Mouse (Mus musculus) spleen, adult 2 months (tissue): ENCODE results near the gene Ehbp1l1. TPM values are rescaled to one million over a fixed set of nuclear protein-coding genes. Genes with fewer than 3 reads are reported as not detected.

ENCODE experiments used
- DNase-seq, 2 experiments: peaks; one replicate each; pipeline versions ENCODE4 v3.0.0 to v3.0.0-alpha.2; 2012 to 2021; ENCODE audit warnings: low spot score in 2 of 2, low read depth in 1 of 2
- H3K27ac ChIP-seq: fragments of 200-500 bp; 2 replicates; pipeline ENCODE4 v1.5.1; 2012; ENCODE audit warnings: low read length, inconsistent platforms; ENCODE audit not compliant: insufficient read depth
- H3K27me3 ChIP-seq: fragments of 200-500 bp; 2 replicates; pipeline ENCODE4 v1.6.1; 2012; ENCODE audit warnings: mild to moderate bottlenecking, moderate library complexity, low read length, inconsistent platforms; ENCODE audit not compliant: control insufficient read depth, insufficient read depth
- H3K36me3 ChIP-seq: fragments of 200-500 bp; 2 replicates; pipeline ENCODE4 v1.6.1; 2012; ENCODE audit warnings: mild to moderate bottlenecking, low read length, inconsistent platforms; ENCODE audit not compliant: control insufficient read depth, insufficient read depth
- H3K4me1 ChIP-seq: fragments of 200-500 bp; 2 replicates; pipeline ENCODE4 v1.6.1; 2011; ENCODE audit warnings: inconsistent platforms; ENCODE audit not compliant: control insufficient read depth, insufficient read depth, insufficient read length
- H3K4me3 ChIP-seq: fragments of 200-500 bp; 2 replicates; pipeline ENCODE4 v1.5.1; 2011; ENCODE audit warnings: mild to moderate bottlenecking, inconsistent platforms; ENCODE audit not compliant: insufficient read depth, insufficient read length; ENCODE audit errors: extremely low read depth
- CTCF ChIP-seq: fragments of 200-500 bp; IDR thresholded peaks from 2 replicates; pipeline ENCODE4 v1.5.1; 2011; ENCODE audit warnings: mild to moderate bottlenecking, inconsistent platforms; ENCODE audit not compliant: insufficient read depth, insufficient read length, insufficient replicate concordance; ENCODE audit errors: extremely low read depth
- POLR2A ChIP-seq: fragments of 200-500 bp; IDR thresholded peaks from 2 replicates; pipeline ENCODE4 v1.6.1; 2011; ENCODE audit warnings: low read depth, low read length, inconsistent platforms
- WGBS: fragments of 180-500 bp; shearing (Covaris S2); methylation state at CpG from one replicate; pipeline ENCODE4 v1.1.7; 2018; 5-methylcytosine and 5-hydroxymethylcytosine counted together
- polyA plus RNA-seq: library from polyadenylated mRNA; depleted of rRNA; stranded (reverse); fragments of >200 nt; gene quantifications from 2 replicates; pipeline ENCODE4 v1.2.3, GENCODE M21; 2012

The Ehbp1l1 gene
- polyA plus RNA-seq, 1 experiment: 94.6 TPM

GRCm38 (mm10) chr19:5692913-5693396 lies 33.2 kb downstream of the Ehbp1l1 start:
- Histone ChIP-seq H3K36me3 (peaks cover 47% of the 10 kb centered on the region), H3K27ac (peak overlapping the region; percentile 7), H3K4me3 (peak overlapping the region; percentile 19; the same call in 1 of the 2 replicates), H3K4me1 (peaks cover 18% of the 10 kb centered on the region), H3K27me3 (no peaks in the 10 kb centered on the region)
- 46% methylated on average over 10 of the region's 10 CpGs for WGBS
- no peak for DNase-seq
- TF ChIP-seq POLR2A: no peak
- TF ChIP-seq CTCF: no peak

GRCm38 (mm10) chr19:5692086-5692912 lies 33.8 kb downstream of the Ehbp1l1 start:
- DNase-seq: no peak
- Histone ChIP-seq H3K4me1 (peaks cover 25% of the 10 kb centered on the region), H3K36me3 (peaks cover 40% of the 10 kb centered on the region), H3K27ac (peak overlapping the region; percentile 53), H3K27me3 (no peaks in the 10 kb centered on the region), H3K4me3 (peak overlapping the region; percentile 37; the same call in 1 of the 2 replicates)
- TF ChIP-seq POLR2A: no peak
- no peak for TF ChIP-seq CTCF
- WGBS: 40% methylated on average over 10 of the region's 10 CpGs

- H3K4me3 ChIP-seq: peak overlapping the region; percentile 37; the same call in 1 of the 2 replicates
- H3K36me3 ChIP-seq: peaks cover 34% of the 10 kb centered on the region
- H3K4me1 ChIP-seq: peaks cover 26% of the 10 kb centered on the region
- H3K27ac ChIP-seq: peak overlapping the region; percentile 53
- DNase-seq: no peak
- 67% methylated on average over 5 of the region's 5 CpGs for WGBS
- TF ChIP-seq POLR2A: no peak
- TF ChIP-seq CTCF: no peak
- H3K27me3 ChIP-seq: no peaks in the 10 kb centered on the region
These were observed 34.5 kb downstream of the Ehbp1l1 start for GRCm38 (mm10) chr19:5691601-5692000.

GRCm38 (mm10) chr19:5690343-5690735 lies 35.8 kb downstream of the Ehbp1l1 start:
- Histone ChIP-seq H3K27ac (peak overlapping the region; percentile 95), H3K27me3 (no peaks in the 10 kb centered on the region), H3K36me3 (peaks cover 33% of the 10 kb centered on the region), H3K4me3 (peak overlapping the region; percentile 90), H3K4me1 (peaks cover 26% of the 10 kb centered on the region)
- no peak for DNase-seq
- TF ChIP-seq POLR2A: no peak
- no peak for TF ChIP-seq CTCF
- 23% methylated on average over 15 of the region's 15 CpGs for WGBS

- WGBS: 2% methylated on average over 42 of the region's 42 CpGs
These were observed 36.4 kb downstream of the Ehbp1l1 start for GRCm38 (mm10) chr19:5689565-5690342.

GRCm38 (mm10) chr19:5689088-5689428 lies 37.1 kb downstream of the Ehbp1l1 start:
- Histone ChIP-seq H3K27me3 (no peaks in the 10 kb centered on the region), H3K27ac (peak overlapping the region; percentile 95), H3K36me3 (peaks cover 40% of the 10 kb centered on the region), H3K4me3 (peak overlapping the region; percentile 90), H3K4me1 (peaks cover 26% of the 10 kb centered on the region)
- under 1% methylated on average over 7 of the region's 7 CpGs for WGBS
- TF ChIP-seq CTCF (no peak), POLR2A (no peak)
- DNase-seq: no peak

More at GRCm38 (mm10) chr19:5689565-5690342, 36.4 kb downstream of the Ehbp1l1 start:
- Histone ChIP-seq H3K4me3 (peak overlapping the region; percentile 90), H3K27ac (peak overlapping the region; percentile 95), H3K36me3 (peaks cover 33% of the 10 kb centered on the region), H3K4me1 (peaks cover 26% of the 10 kb centered on the region), H3K27me3 (no peaks in the 10 kb centered on the region)
- peak; percentile 76 to 90 for DNase-seq
- TF ChIP-seq POLR2A: peak; percentile 44; the same call in 1 of the 2 replicates
- no peak for TF ChIP-seq CTCF
